Mouse (Mus musculus) effector memory CD4-positive, alpha-beta T cell, adult 7 months (primary cell): Measurements from ENCODE around the gene Them5. TPM values are rescaled to one million over a fixed set of nuclear protein-coding genes. Genes with fewer than 3 reads are reported as not detected.

Source experiments
- polyA plus RNA-seq: library from polyadenylated mRNA; unstranded; fragments of 100-300 nt; shearing (Covaris generic); gene quantifications from one replicate; pipeline ENCODE4 v1.2.1, GENCODE M21; 2017

Gene Them5
- polyA plus RNA-seq = not detected

DNA sequence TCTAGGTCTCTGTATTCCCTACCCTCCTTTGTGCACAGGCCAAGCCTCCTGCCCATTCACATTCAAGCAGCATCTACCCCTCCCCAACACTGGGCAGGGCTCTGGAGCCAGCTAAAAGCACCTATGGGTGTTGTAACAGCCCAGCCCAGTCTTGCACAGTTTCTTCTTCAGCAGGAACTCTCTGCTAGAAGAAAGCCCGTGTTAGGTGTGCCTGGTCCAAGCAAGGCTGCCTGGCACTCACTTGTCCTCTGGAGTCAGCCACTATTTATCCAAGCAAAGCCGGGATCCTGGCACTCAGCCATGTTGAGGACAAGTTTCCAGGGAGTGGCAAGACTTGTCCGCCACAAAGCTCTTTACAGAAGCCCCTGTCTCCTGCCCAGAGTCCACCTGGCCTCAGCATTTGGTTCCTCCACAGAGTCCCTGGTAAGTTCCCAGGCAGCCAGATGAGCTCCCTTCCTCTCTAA is at the start of gene Them5:
TSS of gene Them5 (plus strand) at position 141 of the 464 bp plus-strand sequence.

DNA sequence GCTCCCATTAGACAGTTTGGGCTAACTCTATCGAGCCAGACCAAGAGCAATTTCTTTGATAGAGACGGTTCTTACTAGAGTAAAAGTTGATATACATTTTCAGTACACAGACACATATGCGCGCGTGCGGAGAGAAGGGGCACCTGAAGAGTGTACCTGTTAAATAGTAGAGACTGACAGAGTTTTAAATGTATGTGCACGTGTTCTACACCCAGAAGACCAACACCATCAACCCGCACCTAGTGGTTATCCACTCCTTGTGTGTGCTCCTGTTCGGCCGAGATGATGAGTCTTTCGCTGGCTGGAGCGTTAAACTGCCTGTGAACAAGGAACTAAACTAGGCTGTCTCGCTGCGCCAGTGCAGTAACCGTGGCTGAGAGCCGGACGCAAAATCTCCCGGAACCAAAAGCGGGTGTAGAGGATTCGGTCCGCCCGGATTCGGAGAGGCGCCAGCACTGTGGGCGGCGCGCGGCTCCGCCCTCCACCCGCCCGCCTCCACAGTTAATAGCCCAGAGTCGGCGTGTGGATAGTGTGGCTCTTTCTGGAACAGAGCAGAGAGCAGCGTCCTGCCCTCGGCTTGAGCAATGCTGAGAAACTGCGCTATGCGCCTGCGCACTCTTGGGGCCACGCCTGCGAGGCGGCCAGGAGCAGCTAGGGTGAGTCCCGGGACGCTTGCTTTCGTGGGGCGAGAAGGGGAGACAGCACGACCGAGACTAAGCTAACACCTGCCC is 32.1 kb upstream of the Them5 start, which contains the start of gene Them4:
TSS of gene Them4 (plus strand) at position 457 of the 731 bp plus-strand sequence.

DNA sequence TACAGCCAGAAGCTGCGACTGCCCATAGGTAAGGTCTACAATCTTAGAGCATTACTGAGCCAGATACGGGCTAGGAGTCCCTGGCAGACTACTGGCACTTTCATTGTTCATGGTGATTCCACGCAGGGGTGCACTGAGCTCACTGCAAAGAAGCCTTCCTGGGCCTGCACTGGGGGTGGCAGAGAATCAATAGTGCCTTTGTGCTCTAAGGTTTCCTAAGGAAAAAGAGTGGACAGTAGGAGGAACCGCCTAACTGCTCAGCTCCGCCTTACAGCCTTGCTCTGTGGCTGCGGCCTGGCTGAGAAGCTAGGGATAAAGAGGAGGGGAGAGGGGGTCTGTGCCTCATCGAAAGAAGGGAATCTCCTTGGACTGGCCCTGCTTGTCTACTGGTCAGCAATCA is 20.2 kb downstream of the Them5 start, which contains the start of gene C2cd4d:
TSS of gene C2cd4d (plus strand) at position 301 of the 400 bp plus-strand sequence.

DNA sequence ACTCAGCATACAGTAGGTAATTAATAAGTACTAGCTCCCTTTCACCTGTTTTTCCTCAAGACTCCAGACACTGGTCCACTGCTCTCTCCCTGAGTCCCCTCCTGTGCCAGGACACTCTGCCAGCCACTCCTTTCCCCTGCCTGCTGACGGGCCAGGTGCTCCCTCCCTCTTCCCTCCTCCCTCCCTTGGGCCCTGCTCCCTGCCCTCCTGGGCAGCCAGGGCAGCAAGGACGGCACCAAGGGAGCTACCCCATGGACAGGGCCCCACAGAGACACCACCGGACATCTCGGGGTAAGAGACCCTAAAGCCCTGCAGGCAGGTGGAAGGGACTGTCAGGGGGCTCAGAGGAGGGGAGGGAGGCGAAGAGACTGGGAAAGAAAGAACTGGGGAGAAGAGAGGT is 30.7 kb downstream of the Them5 start, which contains the start of gene Rorc:
TSS of gene Rorc (plus strand) at position 154 of the 400 bp plus-strand sequence.

Other genes with a start within 250 kb of the Them5 start
- not detected for gene Gm10696, start 163.9 kb upstream of the Them5 start, polyA plus RNA-seq
- gene Gm5286, start 145.4 kb upstream of the Them5 start, polyA plus RNA-seq = not detected
- not detected for gene Gm4778, start 78.1 kb upstream of the Them5 start, polyA plus RNA-seq
- 2.7 TPM for gene Them4, start 32.0 kb upstream of the Them5 start, polyA plus RNA-seq
- not detected for gene C2cd4d, start 20.3 kb downstream of the Them5 start, polyA plus RNA-seq
- not detected for gene Rorc, start 30.7 kb downstream of the Them5 start, polyA plus RNA-seq
- not detected for gene Lingo4, start 56.4 kb downstream of the Them5 start, polyA plus RNA-seq
- 0.85 TPM for gene Tdrkh, start 71.2 kb downstream of the Them5 start, polyA plus RNA-seq
- gene Mrpl9, start 101.2 kb downstream of the Them5 start, polyA plus RNA-seq = 63.0 TPM
- gene Oaz3, start 101.8 kb downstream of the Them5 start, polyA plus RNA-seq = 2.0 TPM
- 2.7 TPM for gene Celf3, start 136.2 kb downstream of the Them5 start, polyA plus RNA-seq
- not detected for gene Riiad1, start 138.2 kb downstream of the Them5 start, polyA plus RNA-seq
- 10.6 TPM for gene Snx27, start 240.6 kb downstream of the Them5 start, polyA plus RNA-seq